Mouse (Mus musculus) megakaryocyte progenitor cell, adult 5-6 weeks (primary cell): ENCODE results near the gene Espn. TPM values are rescaled to one million over a fixed set of nuclear protein-coding genes. Genes with fewer than 3 reads are reported as not detected.
A peak's percentile ranks its signal among the peaks of the same experiment; 100 is the strongest.

Experiments used
- ATAC-seq: replicated peaks from 2 replicates; pipeline ENCODE4 v1.8.0; 2016; ENCODE audit warnings: mild to moderate bottlenecking, moderate TSS enrichment, inconsistent platforms; ENCODE audit not compliant: poor library complexity
- total RNA-seq, 2 experiments: library from RNA; stranded (forward) in 1 of 2; stranded (reverse) in 1 of 2; fragments of 157-497, 149-512 nt in 1 of 2; fragments of 200-1000 nt in 1 of 2; gene quantifications; 2 replicates each; pipeline versions ENCODE4 v1.2.3 to v1.2.4; 2015 to 2017

Gene Espn
- total RNA-seq, 2 experiments from 2014 or later = 1.1 TPM; not detected in 1

GRCm38 (mm10) chr4:152128784-152129183 is 23.4 kb downstream of the Espn start:
- ATAC-seq = no peak

- ATAC-seq = no peak
These were observed 24.3 kb downstream of the Espn start for GRCm38 (mm10) chr4:152127884-152128283.

- ATAC-seq = no peak
These were observed 25.9 kb downstream of the Espn start for GRCm38 (mm10) chr4:152126026-152126920.

GRCm38 (mm10) chr4:152125161-152126025 is 26.8 kb downstream of the Espn start:
- peak; percentile 4; the same call in 1 of the 2 replicates for ATAC-seq

- peak; percentile 47 for ATAC-seq
These were observed 27.7 kb downstream of the Espn start for GRCm38 (mm10) chr4:152124361-152124961.

- no peak for ATAC-seq
These were observed 31.0 kb downstream of the Espn start for GRCm38 (mm10) chr4:152121183-152121505.

GRCm38 (mm10) chr4:152120311-152121182 is 31.6 kb downstream of the Espn start:
- ATAC-seq = no peak

- peak; percentile 49; the same call in 1 of the 2 replicates for ATAC-seq
These were observed 32.5 kb downstream of the Espn start for GRCm38 (mm10) chr4:152119396-152120292.

GRCm38 (mm10) chr4:152117538-152117937 is 34.6 kb downstream of the Espn start:
- no peak for ATAC-seq

- ATAC-seq = peak; percentile 40; the same call in 1 of the 2 replicates
These were observed 36.1 kb downstream of the Espn start, which contains the start of gene Tnfrsf25 for GRCm38 (mm10) chr4:152115921-152116612. TSS of gene Tnfrsf25 (plus strand) at chr4:152115934.

GRCm38 (mm10) chr4:152114080-152114479 is 38.1 kb downstream of the Espn start:
- ATAC-seq = no peak

- ATAC-seq = no peak
These were observed 39.8 kb downstream of the Espn start for GRCm38 (mm10) chr4:152112329-152112728.

GRCm38 (mm10) chr4:152110689-152111088 is 41.5 kb downstream of the Espn start:
- ATAC-seq = peak; percentile 79

GRCm38 (mm10) chr4:152109509-152109908 is 42.7 kb downstream of the Espn start:
- no peak for ATAC-seq

GRCm38 (mm10) chr4:152108673-152109072 is 43.5 kb downstream of the Espn start:
- no peak for ATAC-seq

GRCm38 (mm10) chr4:152107971-152108509 is 44.1 kb downstream of the Espn start:
- peak; percentile 42 for ATAC-seq

GRCm38 (mm10) chr4:152107493-152107892 is 44.7 kb downstream of the Espn start:
- ATAC-seq = 0 out of 2 replicates have a peak, but pooled peaks have one; percentile 7

GRCm38 (mm10) chr4:152106746-152107145 is 45.4 kb downstream of the Espn start:
- no peak for ATAC-seq
